Mouse (Mus musculus): ENCODE results near the gene Gata5. TPM values are rescaled to one million over a fixed set of nuclear protein-coding genes. Genes with fewer than 3 reads are reported as not detected.

Gene Gata5
- polyA plus RNA-seq, 1 experiment from 2014 or later = 42.7 TPM

GRCm38 (mm10) chr2:180359062-180359461, 24.6 kb upstream of the Gata5 start:
- no peak overlapping the region for H3K4me3 ChIP-seq (ENCODE audit: low read depth, low read length)
- no peaks in the 10 kb centered on the region for H3K27me3 ChIP-seq (ENCODE audit: insufficient read depth, low read length)
- H3K4me1 ChIP-seq (ENCODE audit: insufficient read depth) = no peaks in the 10 kb centered on the region
- H3K4me2 ChIP-seq = no peak overlapping the region
- ATAC-seq (ENCODE audit: insufficient read depth) (no peak), DNase-seq (peak; percentile 57)
- no peaks in the 10 kb centered on the region for H3K36me3 ChIP-seq (ENCODE audit: insufficient read depth)
- no peak overlapping the region for H3K27ac ChIP-seq (ENCODE audit: low read depth)
- TF ChIP-seq CTCF (IDR thresholded peaks at IDR 0.05; ENCODE audit: low read depth) = peak; percentile 46; the same call in 1 of the 2 replicates
- WGBS = 4% methylated on average over 4 of the region's 4 CpGs
- H3K9me3 ChIP-seq (ENCODE audit: low read depth, low read length) = no peaks in the 10 kb centered on the region
- H3K9ac ChIP-seq = no peak overlapping the region

GRCm38 (mm10) chr2:180353338-180353737, 18.8 kb upstream of the Gata5 start:
- H3K36me3 ChIP-seq (ENCODE audit: insufficient read depth) = no peaks in the 10 kb centered on the region
- H3K4me1 ChIP-seq (ENCODE audit: insufficient read depth) = no peaks in the 10 kb centered on the region
- H3K27ac ChIP-seq (ENCODE audit: low read depth) = no peak overlapping the region
- H3K4me3 ChIP-seq (ENCODE audit: low read depth, low read length) = no peak overlapping the region
- no peaks in the 10 kb centered on the region for H3K9me3 ChIP-seq (ENCODE audit: low read depth, low read length)
- ATAC-seq (ENCODE audit: insufficient read depth) (peak; percentile 57), DNase-seq (peak; percentile 81)
- peak; percentile 94 for TF ChIP-seq CTCF (IDR thresholded peaks at IDR 0.05; ENCODE audit: low read depth)
- H3K9ac ChIP-seq = no peak overlapping the region
- no peaks in the 10 kb centered on the region for H3K27me3 ChIP-seq (ENCODE audit: insufficient read depth, low read length)
- WGBS = 60% methylated on average over 20 of the region's 20 CpGs
- peak overlapping the region; percentile 27; the same call in 1 of the 2 replicates for H3K4me2 ChIP-seq

GRCm38 (mm10) chr2:180350700-180351099, 16.2 kb upstream of the Gata5 start:
- no peaks in the 10 kb centered on the region for H3K36me3 ChIP-seq (ENCODE audit: insufficient read depth)
- H3K9me3 ChIP-seq (ENCODE audit: low read depth, low read length) = no peaks in the 10 kb centered on the region
- H3K9ac ChIP-seq = no peak overlapping the region
- peak; percentile 67 for DNase-seq
- H3K4me2 ChIP-seq = no peak overlapping the region
- 66% methylated on average over 2 of the region's 2 CpGs for WGBS
- H3K27me3 ChIP-seq (ENCODE audit: insufficient read depth, low read length) = no peaks in the 10 kb centered on the region
- TF ChIP-seq CTCF (IDR thresholded peaks at IDR 0.05; ENCODE audit: low read depth) = peak; percentile 69
- no peak for ATAC-seq (ENCODE audit: insufficient read depth)
- peaks cover 3% of the 10 kb centered on the region; the same call in 1 of the 2 replicates for H3K4me1 ChIP-seq (ENCODE audit: insufficient read depth)
- H3K27ac ChIP-seq (ENCODE audit: low read depth) = no peak overlapping the region
- H3K4me3 ChIP-seq (ENCODE audit: low read depth, low read length) = no peak overlapping the region

GRCm38 (mm10) chr2:180346820-180347497, 12.5 kb upstream of the Gata5 start:
- WGBS = 23% methylated on average over 9 of the region's 9 CpGs
- H3K9me3 ChIP-seq (ENCODE audit: low read depth, low read length) = no peaks in the 10 kb centered on the region
- peak; percentile 72 for ATAC-seq (ENCODE audit: insufficient read depth)
- DNase-seq = peak; percentile 92
- no peak overlapping the region for H3K4me2 ChIP-seq
- H3K27me3 ChIP-seq (ENCODE audit: insufficient read depth, low read length) = no peaks in the 10 kb centered on the region
- peak; percentile 98 for TF ChIP-seq CTCF (IDR thresholded peaks at IDR 0.05; ENCODE audit: low read depth)
- H3K4me1 ChIP-seq (ENCODE audit: insufficient read depth) = peaks cover 7% of the 10 kb centered on the region; the same call in 1 of the 2 replicates
- H3K4me3 ChIP-seq (ENCODE audit: low read depth, low read length) = no peak overlapping the region
- H3K36me3 ChIP-seq (ENCODE audit: insufficient read depth) = no peaks in the 10 kb centered on the region
- 0 out of 2 replicates have a peak overlapping the region, but pooled peaks have one; percentile 19 for H3K27ac ChIP-seq (ENCODE audit: low read depth)
- H3K9ac ChIP-seq = no peak overlapping the region

- Histone ChIP-seq H3K4me1 (ENCODE audit: insufficient read depth) (peaks cover 31% of the 10 kb centered on the region), H3K36me3 (ENCODE audit: insufficient read depth) (no peaks in the 10 kb centered on the region), H3K4me3 (ENCODE audit: low read depth, low read length) (no peak overlapping the region), H3K27ac (ENCODE audit: low read depth) (no peak overlapping the region), H3K9me3 (ENCODE audit: low read depth, low read length) (no peaks in the 10 kb centered on the region), H3K9ac (no peak overlapping the region), H3K4me2 (no peak overlapping the region), H3K27me3 (ENCODE audit: insufficient read depth, low read length) (no peaks in the 10 kb centered on the region)
- TF ChIP-seq CTCF (IDR thresholded peaks at IDR 0.05; ENCODE audit: low read depth) = no peak
- DNase-seq (no peak), ATAC-seq (ENCODE audit: insufficient read depth) (no peak)
- 69% methylated on average over 13 of the region's 13 CpGs for WGBS
Measured at GRCm38 (mm10) chr2:180343092-180343491, 8.6 kb upstream of the Gata5 start.

GRCm38 (mm10) chr2:180342189-180342588, 7.7 kb upstream of the Gata5 start:
- no peak for TF ChIP-seq CTCF (IDR thresholded peaks at IDR 0.05; ENCODE audit: low read depth)
- no peak for DNase-seq
- no peak for ATAC-seq (ENCODE audit: insufficient read depth)
- no peaks in the 10 kb centered on the region for H3K36me3 ChIP-seq (ENCODE audit: insufficient read depth)
- peak overlapping the region; percentile 84; the same call in 1 of the 2 replicates for H3K27ac ChIP-seq (ENCODE audit: low read depth)
- H3K9me3 ChIP-seq (ENCODE audit: low read depth, low read length) = no peaks in the 10 kb centered on the region
- 46% methylated on average over 2 of the region's 2 CpGs for WGBS
- peak overlapping the region; percentile 21; the same call in 1 of the 2 replicates for H3K4me2 ChIP-seq
- H3K4me3 ChIP-seq (ENCODE audit: low read depth, low read length) = no peak overlapping the region
- H3K9ac ChIP-seq = no peak overlapping the region
- H3K27me3 ChIP-seq (ENCODE audit: insufficient read depth, low read length) = no peaks in the 10 kb centered on the region
- H3K4me1 ChIP-seq (ENCODE audit: insufficient read depth) = peaks cover 36% of the 10 kb centered on the region

- 0 out of 2 replicates have a peak overlapping the region, but pooled peaks have one; percentile 23 for H3K9ac ChIP-seq
Measured at GRCm38 (mm10) chr2:180341229-180341628, 6.7 kb upstream of the Gata5 start.

More at GRCm38 (mm10) chr2:180341229-180341628, 6.7 kb upstream of the Gata5 start:
- WGBS = 26% methylated on average over 8 of the region's 8 CpGs
- TF ChIP-seq CTCF (IDR thresholded peaks at IDR 0.05; ENCODE audit: low read depth) = no peak
- Histone ChIP-seq H3K36me3 (ENCODE audit: insufficient read depth) (no peaks in the 10 kb centered on the region), H3K9me3 (ENCODE audit: low read depth, low read length) (no peaks in the 10 kb centered on the region), H3K27me3 (ENCODE audit: insufficient read depth, low read length) (no peaks in the 10 kb centered on the region), H3K4me1 (ENCODE audit: insufficient read depth) (peaks cover 35% of the 10 kb centered on the region), H3K4me2 (peak overlapping the region; percentile 8; the same call in 1 of the 2 replicates), H3K27ac (ENCODE audit: low read depth) (peak overlapping the region; percentile 84), H3K4me3 (ENCODE audit: low read depth, low read length) (no peak overlapping the region)
- ATAC-seq (ENCODE audit: insufficient read depth) = no peak
- peak; percentile 65 for DNase-seq
